Mouse (Mus musculus): ENCODE measurements around the gene C1ql3. TPM values are rescaled to one million over a fixed set of nuclear protein-coding genes. Genes with fewer than 3 reads are reported as not detected.

Gene C1ql3
- polyA plus RNA-seq, 1 experiment: 1.1 TPM

- no peak for DNase-seq
- TF ChIP-seq CTCF (IDR thresholded peaks at IDR 0.05; ENCODE audit: borderline replicate concordance, control insufficient read depth, extremely low read depth, insufficient read depth, low read length, poor library complexity) (no peak), POLR2A (IDR thresholded peaks at IDR 0.05; ENCODE audit: control insufficient read depth, extremely low read depth, insufficient read depth, low read length, poor library complexity) (no peak)
- H3K4me1 ChIP-seq (replicated peaks; ENCODE audit: control insufficient read depth, insufficient read depth, low read length): no peaks in the 10 kb centered on the region
- no peak overlapping the region for H3K4me3 ChIP-seq (ENCODE audit: control insufficient read depth, insufficient read depth, low read length)
- H3K36me3 ChIP-seq (ENCODE audit: control insufficient read depth, insufficient read depth, low read length): no peaks in the 10 kb centered on the region
- H3K27ac ChIP-seq (ENCODE audit: control insufficient read depth, insufficient read depth, low read length): no peak overlapping the region
- WGBS: 94% methylated on average over 12 of the region's 12 CpGs
- no peaks in the 10 kb centered on the region for H3K27me3 ChIP-seq (ENCODE audit: control insufficient read depth, insufficient read depth, low read length)
These were observed 41.4 kb downstream of the C1ql3 start for GRCm38 (mm10) chr2:12970049-12970724.

- Histone ChIP-seq H3K4me3 (ENCODE audit: control insufficient read depth, insufficient read depth, low read length) (no peak overlapping the region), H3K27me3 (ENCODE audit: control insufficient read depth, insufficient read depth, low read length) (no peaks in the 10 kb centered on the region), H3K36me3 (ENCODE audit: control insufficient read depth, insufficient read depth, low read length) (no peaks in the 10 kb centered on the region), H3K27ac (ENCODE audit: control insufficient read depth, insufficient read depth, low read length) (no peak overlapping the region), H3K4me1 (replicated peaks; ENCODE audit: control insufficient read depth, insufficient read depth, low read length) (no peaks in the 10 kb centered on the region)
- DNase-seq: no peak
- TF ChIP-seq CTCF (IDR thresholded peaks at IDR 0.05; ENCODE audit: borderline replicate concordance, control insufficient read depth, extremely low read depth, insufficient read depth, low read length, poor library complexity) (no peak), POLR2A (IDR thresholded peaks at IDR 0.05; ENCODE audit: control insufficient read depth, extremely low read depth, insufficient read depth, low read length, poor library complexity) (no peak)
These were observed 54.7 kb downstream of the C1ql3 start for GRCm38 (mm10) chr2:12956703-12957424.

Other genes starting within 250 kb of the C1ql3 start
- gene Pter, start 87.8 kb downstream of the C1ql3 start, polyA plus RNA-seq (2012; rRNA removed): 0.81 and 1.4 TPM in 2 replicates